Mouse (Mus musculus) C2C12 (cell line): Measurements from ENCODE around the gene Tcfl5. TPM values are rescaled to one million over a fixed set of nuclear protein-coding genes. Genes with fewer than 3 reads are reported as not detected.

Experiments used
- H3K27me3 ChIP-seq: one replicate; pipeline ENCODE4 v1.6.1; 2011; ENCODE audit not compliant: control insufficient read depth, insufficient read depth, insufficient read length
- H3K36me3 ChIP-seq: one replicate; pipeline ENCODE4 v1.6.1; 2011; ENCODE audit not compliant: control insufficient read depth, insufficient read depth
- H3K4me3 ChIP-seq: one replicate; pipeline ENCODE4 v1.5.1; 2011; ENCODE audit warnings: mild to moderate bottlenecking, control low read depth; ENCODE audit not compliant: poor library complexity, insufficient read depth, severe bottlenecking
- H3K79me2 ChIP-seq: one replicate; pipeline ENCODE4 v1.6.1; 2011; ENCODE audit not compliant: control insufficient read depth, insufficient read depth
- H3K79me3 ChIP-seq: one replicate; pipeline ENCODE4 v1.6.1; 2011; ENCODE audit warnings: low read depth, control low read depth
- H3ac ChIP-seq: one replicate; pipeline ENCODE3; 2011; ENCODE audit warnings: low read depth; ENCODE audit not compliant: control insufficient read depth, insufficient read length
- CEBPB ChIP-seq: IDR thresholded peaks from one replicate; pipeline ENCODE4 v1.6.1; 2011; ENCODE audit warnings: low read depth, mild to moderate bottlenecking, control low read depth, moderate library complexity
- CTCF ChIP-seq: IDR thresholded peaks from one replicate; pipeline ENCODE4 v1.5.1; 2011; ENCODE audit not compliant: control insufficient read depth, insufficient read depth, insufficient read length
- FOSL1 ChIP-seq: IDR thresholded peaks from one replicate; pipeline ENCODE4 v1.8.0; 2011; ENCODE audit warnings: mild to moderate bottlenecking, low read length; ENCODE audit not compliant: poor library complexity, insufficient read depth, severe bottlenecking
- MAX ChIP-seq: IDR thresholded peaks from one replicate; pipeline ENCODE4 v1.6.1; 2011; ENCODE audit warnings: mild to moderate bottlenecking, control low read depth
- MYOD1 ChIP-seq: IDR thresholded peaks from one replicate; pipeline ENCODE4 v1.6.1; 2011; ENCODE audit warnings: low read depth; ENCODE audit not compliant: control insufficient read depth, insufficient read length
- MYOG ChIP-seq: IDR thresholded peaks from one replicate; pipeline ENCODE4 v1.6.1; 2011; ENCODE audit not compliant: control insufficient read depth, insufficient read length; ENCODE audit errors: extremely low read depth
- USF1 ChIP-seq: IDR thresholded peaks from one replicate; pipeline ENCODE4 v1.6.1; 2011; ENCODE audit warnings: low read depth, mild to moderate bottlenecking, control low read depth, moderate library complexity
- polyA plus RNA-seq: library from polyadenylated mRNA; unstranded; fragments of >200 nt; fragmentation: generic; extraction: Trizol; gene quantifications from one replicate; pipeline ENCODE4 v1.2.1, GENCODE M21; 2012; ENCODE audit warnings: missing spikeins

Gene Tcfl5
- polyA plus RNA-seq, 1 experiment, result not detected

- Histone ChIP-seq H3K79me3 (no peaks in the 10 kb centered on the region), H3K4me3 (no peak overlapping the region), H3K27me3 (peaks cover 4% of the 10 kb centered on the region), H3K79me2 (no peaks in the 10 kb centered on the region), H3ac (no peak overlapping the region), H3K36me3 (peaks cover 14% of the 10 kb centered on the region)
- TF ChIP-seq USF1, result no peak
- TF ChIP-seq MYOG, result no peak
- TF ChIP-seq MAX, result peak; percentile 41
- TF ChIP-seq CEBPB, result no peak
- peak; percentile 73 for TF ChIP-seq CTCF
- no peak for TF ChIP-seq FOSL1
- no peak for TF ChIP-seq MYOD1
Observed at GRCm38 (mm10) chr2:180657394-180658013, 15.0 kb upstream of the Tcfl5 start.

GRCm38 (mm10) chr2:180655150-180655549, 12.6 kb upstream of the Tcfl5 start:
- Histone ChIP-seq H3K36me3 (no peaks in the 10 kb centered on the region), H3ac (no peak overlapping the region), H3K79me2 (no peaks in the 10 kb centered on the region), H3K27me3 (peaks cover 4% of the 10 kb centered on the region), H3K79me3 (no peaks in the 10 kb centered on the region), H3K4me3 (no peak overlapping the region)
- TF ChIP-seq MAX (no peak), MYOG (no peak), FOSL1 (no peak)

- Histone ChIP-seq H3K27me3 (peaks cover 4% of the 10 kb centered on the region), H3ac (no peak overlapping the region), H3K36me3 (no peaks in the 10 kb centered on the region), H3K79me3 (no peaks in the 10 kb centered on the region), H3K4me3 (no peak overlapping the region), H3K79me2 (no peaks in the 10 kb centered on the region)
- no peak for TF ChIP-seq FOSL1
- TF ChIP-seq MYOD1, result no peak
- no peak for TF ChIP-seq CTCF
- TF ChIP-seq CEBPB, result no peak
- no peak for TF ChIP-seq MAX
- TF ChIP-seq USF1, result no peak
- no peak for TF ChIP-seq MYOG
Observed at GRCm38 (mm10) chr2:180654666-180655065, 12.2 kb upstream of the Tcfl5 start.

GRCm38 (mm10) chr2:180646841-180647240, 4.3 kb upstream of the Tcfl5 start:
- Histone ChIP-seq H3K27me3 (peaks cover 4% of the 10 kb centered on the region), H3K4me3 (no peak overlapping the region), H3K79me2 (no peaks in the 10 kb centered on the region), H3ac (no peak overlapping the region), H3K79me3 (no peaks in the 10 kb centered on the region), H3K36me3 (no peaks in the 10 kb centered on the region)
- TF ChIP-seq CEBPB (no peak), FOSL1 (no peak), MAX (no peak), MYOG (no peak), CTCF (no peak), USF1 (no peak), MYOD1 (no peak)

- TF ChIP-seq USF1 (no peak), MYOG (no peak), FOSL1 (no peak), MYOD1 (no peak), MAX (no peak), CEBPB (no peak)
- H3K36me3 ChIP-seq, result no peaks in the 10 kb centered on the region
- H3K79me3 ChIP-seq, result no peaks in the 10 kb centered on the region
- H3K79me2 ChIP-seq, result no peaks in the 10 kb centered on the region
- H3ac ChIP-seq, result no peak overlapping the region
- peaks cover 16% of the 10 kb centered on the region for H3K27me3 ChIP-seq
- H3K4me3 ChIP-seq, result no peak overlapping the region
Observed at GRCm38 (mm10) chr2:180643626-180644025, 1.1 kb upstream of the Tcfl5 start.

- Histone ChIP-seq H3K36me3 (no peaks in the 10 kb centered on the region), H3K79me2 (no peaks in the 10 kb centered on the region), H3K79me3 (no peaks in the 10 kb centered on the region), H3ac (no peak overlapping the region), H3K27me3 (peaks cover 25% of the 10 kb centered on the region), H3K4me3 (no peak overlapping the region)
- TF ChIP-seq CTCF (no peak), MAX (no peak), CEBPB (no peak), MYOG (no peak), MYOD1 (no peak), USF1 (no peak)
Observed at GRCm38 (mm10) chr2:180641576-180642554, 643 bp downstream of the Tcfl5 start.
